Mouse (Mus musculus) stomach, postnatal 0 days (tissue): Measurements from ENCODE around the gene 1700001C02Rik.

ENCODE experiments used
- CTCF ChIP-seq: IDR thresholded peaks from 2 replicates; pipeline ENCODE4 v1.5.1; 2016; ENCODE audit warnings: antibody characterized with exemption, low read depth, mild to moderate bottlenecking, moderate library complexity
- EP300 ChIP-seq: optimal IDR thresholded peaks from 2 replicates; pipeline ENCODE3; 2016; ENCODE audit warnings: antibody characterized with exemption

- TF ChIP-seq CTCF (no peak), EP300 (no peak)
Measured at GRCm38 (mm10) chr5:30465861-30466260, at the start of gene 1700001C02Rik.
